Mouse (Mus musculus) hindbrain, postnatal 0 days (tissue): ENCODE measurements around the gene Psmc3. TPM values are rescaled to one million over a fixed set of nuclear protein-coding genes. Genes with fewer than 3 reads are reported as not detected.
A peak's percentile ranks its signal among the peaks of the same experiment; 100 is the strongest.

Experiments
- ATAC-seq: fragments of 200-750 bp; cut with Nextera tagmentation; 2 replicates; pipeline ENCODE4 v1.8.0; 2017; ENCODE audit warnings: mild to moderate bottlenecking, moderate TSS enrichment, moderate library complexity
- DNase-seq: peaks from one replicate; pipeline ENCODE4 v3.0.0-alpha.2; 2015; ENCODE audit warnings: low spot score
- H3K27ac ChIP-seq: fragments of 300-500 bp; sonication (generic); 2 replicates; pipeline ENCODE4 v1.5.1; 2014; ENCODE audit warnings: mild to moderate bottlenecking
- H3K27me3 ChIP-seq: fragments of 300-500 bp; sonication (generic); 2 replicates; pipeline ENCODE4 v1.6.1; 2014; ENCODE audit warnings: low read length, mixed read lengths; ENCODE audit not compliant: insufficient read depth
- H3K36me3 ChIP-seq: fragments of 300-500 bp; sonication (generic); 2 replicates; pipeline ENCODE4 v1.6.1; 2014; ENCODE audit warnings: low read length, mixed read lengths; ENCODE audit not compliant: insufficient read depth
- H3K4me1 ChIP-seq: fragments of 300-500 bp; sonication (generic); 2 replicates; pipeline ENCODE4 v1.6.1; 2014; ENCODE audit warnings: antibody characterized with exemption, low read length, mixed read lengths; ENCODE audit not compliant: insufficient read depth
- H3K4me2 ChIP-seq: fragments of 300-500 bp; sonication (generic); 2 replicates; pipeline ENCODE4 v1.6.1; 2014; ENCODE audit warnings: low read depth, mild to moderate bottlenecking, low read length, moderate library complexity, mixed read lengths
- H3K4me3 ChIP-seq: fragments of 300-500 bp; sonication (generic); 2 replicates; pipeline ENCODE4 v1.5.1; 2014; ENCODE audit warnings: low read length
- H3K9ac ChIP-seq: fragments of 300-500 bp; sonication (generic); replicated peaks from 2 replicates; pipeline ENCODE4 v1.6.1; 2014; ENCODE audit warnings: mild to moderate bottlenecking, low read length, moderate library complexity, mixed read lengths
- H3K9me3 ChIP-seq: fragments of 300-500 bp; sonication (generic); 2 replicates; pipeline ENCODE4 v1.6.1; 2016; ENCODE audit warnings: low read length, mixed read lengths
- CTCF ChIP-seq: IDR thresholded peaks from 2 replicates; pipeline ENCODE4 v1.5.1; 2016; ENCODE audit warnings: antibody characterized with exemption, control low read depth, low read depth
- WGBS: fragments of 180-500 bp; shearing (Covaris S2); extraction: QIAGEN DNeasy Blood & Tissue Kit; methylation state at CpG from one replicate; pipeline ENCODE4 v1.1.7; 2014; 5-methylcytosine and 5-hydroxymethylcytosine counted together
- polyA plus RNA-seq: library from polyadenylated mRNA; unstranded; fragments of >200 nt; fragmentation: Nextera tagmentation; extraction: Ambion mirVana; gene quantifications from 2 replicates; pipeline ENCODE4 v1.2.1, GENCODE M21; 2015
- total RNA-seq: library from RNA; depleted of rRNA; stranded (reverse); fragments of >200 nt; gene quantifications from 2 replicates; pipeline ENCODE4 v1.2.3, GENCODE M21; 2014

The Psmc3 gene
- total and polyA plus RNA-seq, 2 experiments from 2014 or later = 160 to 249 TPM

DNA sequence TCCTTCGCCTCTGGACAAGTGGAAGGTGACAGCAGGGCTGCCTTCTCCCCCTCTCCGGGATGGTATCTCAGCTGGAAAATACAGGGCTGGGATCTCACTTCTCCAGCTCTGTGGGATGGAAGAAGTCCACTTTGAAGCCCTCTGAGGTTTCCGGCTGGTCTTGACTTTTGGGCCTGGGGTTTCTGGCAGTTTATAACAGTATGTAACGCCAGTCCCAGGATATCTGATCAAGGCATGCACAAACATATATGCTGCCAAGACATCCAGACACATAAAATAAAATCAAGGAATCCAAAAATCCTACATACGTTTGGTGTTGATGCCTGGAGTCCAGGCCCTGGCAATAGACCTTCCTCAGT, 25.2 kb downstream of the Psmc3 start:
- TF ChIP-seq CTCF = no peak
- no peaks in the 10 kb centered on the region for H3K27me3 ChIP-seq
- H3K36me3 ChIP-seq = no peaks in the 10 kb centered on the region
- peak overlapping the region; percentile 64 for H3K9ac ChIP-seq
- H3K4me3 ChIP-seq = peak overlapping the region; percentile 49
- H3K9me3 ChIP-seq = no peaks in the 10 kb centered on the region
- WGBS = 27% methylated on average over 5 of the region's 5 CpGs
- H3K4me1 ChIP-seq = no peaks in the 10 kb centered on the region
- peak overlapping the region; percentile 41 for H3K27ac ChIP-seq
- H3K4me2 ChIP-seq = peak overlapping the region; percentile 91
- DNase-seq (peak; percentile 15), ATAC-seq (no peak)

DNA sequence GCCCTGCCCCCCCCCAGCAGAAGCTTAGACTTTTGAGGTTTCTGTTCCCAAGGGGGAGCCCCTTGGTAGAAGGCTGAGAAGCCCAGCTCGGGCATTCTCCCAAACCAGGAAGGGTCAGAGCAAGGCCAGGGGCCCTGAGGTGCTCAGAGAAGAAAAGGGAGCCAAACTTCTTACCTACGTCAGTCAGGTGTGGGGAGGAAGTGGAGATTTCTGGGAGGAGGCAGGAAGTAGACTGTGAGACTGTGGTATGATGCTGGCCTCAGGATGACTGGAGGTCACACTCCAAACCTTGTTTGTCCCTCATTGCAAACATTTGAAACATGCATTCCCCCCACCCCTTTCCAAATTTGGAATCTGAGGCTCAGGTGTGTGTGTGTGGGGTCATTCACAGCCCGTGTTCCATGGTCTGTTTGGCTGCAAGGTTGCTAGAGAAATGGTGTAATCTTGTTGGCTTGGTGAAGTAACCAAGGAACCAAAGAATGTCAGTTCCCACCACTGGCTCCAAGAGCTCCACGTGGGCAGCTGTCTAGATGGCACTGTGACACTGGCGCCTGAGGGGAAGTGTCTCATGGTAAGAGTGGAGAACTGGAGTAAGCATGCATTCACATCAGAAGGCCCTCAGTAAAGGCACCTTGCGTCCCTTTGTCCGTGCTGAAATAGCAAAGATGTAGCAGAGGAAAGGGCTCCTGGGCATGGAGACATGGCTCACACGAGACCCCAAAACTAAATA, 27.1 kb downstream of the Psmc3 start:
- WGBS = 72% methylated on average over 8 of the region's 8 CpGs
- no peaks in the 10 kb centered on the region for H3K9me3 ChIP-seq

DNA sequence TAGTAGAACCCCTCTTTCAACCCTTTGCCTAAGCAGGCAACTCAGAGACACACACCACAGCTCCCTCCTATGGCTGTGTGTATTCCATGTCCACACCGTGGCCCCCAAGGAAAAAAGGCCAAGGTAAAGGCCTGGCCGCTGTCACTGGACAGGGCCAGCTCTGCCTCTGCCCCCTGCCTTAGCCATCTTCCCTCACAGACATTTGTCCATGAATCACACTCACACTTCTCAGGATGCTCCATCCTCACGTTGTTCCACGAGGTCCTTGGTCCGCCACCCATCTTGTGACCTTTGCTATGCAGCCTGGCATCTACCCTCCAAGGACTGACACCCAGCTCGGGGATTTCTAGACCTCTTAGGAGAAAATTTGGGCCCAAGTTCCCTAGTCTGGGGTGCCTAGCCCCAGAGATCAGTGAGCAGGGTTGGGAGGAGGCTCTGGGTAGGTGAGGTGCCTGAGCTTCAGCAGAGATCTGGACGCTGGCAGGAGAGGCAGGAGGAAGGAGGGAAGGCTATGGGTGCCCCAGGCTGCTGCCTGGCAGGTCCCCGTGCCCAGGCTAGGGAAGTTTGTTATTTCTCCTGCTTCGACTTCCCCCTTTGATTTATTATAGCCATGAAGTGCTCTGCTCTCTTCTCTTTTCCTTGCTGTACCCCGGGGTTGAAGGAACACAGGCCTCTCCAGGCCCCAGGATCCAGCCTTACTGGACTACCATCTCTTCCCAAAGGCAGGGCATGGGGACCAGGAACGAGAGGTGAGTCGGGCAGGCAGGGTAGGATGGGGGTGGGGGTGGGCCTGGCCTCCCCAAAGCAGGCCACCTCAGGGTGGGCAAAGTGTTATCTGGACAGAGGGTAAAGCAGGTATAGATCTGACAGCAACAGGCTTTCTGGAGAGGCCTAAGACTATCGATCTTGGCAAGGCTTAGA, 28.2 kb downstream of the Psmc3 start, which contains the start of gene Spi1:
Spi1 (plus strand) TSS at position 616 of the 921 bp plus-strand sequence.
- no peaks in the 10 kb centered on the region for H3K4me1 ChIP-seq
- ATAC-seq = no peak
- TF ChIP-seq CTCF = no peak
- H3K9me3 ChIP-seq = no peaks in the 10 kb centered on the region
- no peak within 1 kb of the TSS for H3K4me2 ChIP-seq
- no peak within 1 kb of the TSS for H3K4me3 ChIP-seq
- WGBS = 84% methylated on average over 13 of the region's 13 CpGs
- DNase-seq = no peak
- no peaks in the 10 kb centered on the region for H3K27me3 ChIP-seq
- no peak within 1 kb of the TSS; the same call in 1 of the 2 replicates for H3K27ac ChIP-seq
- H3K9ac ChIP-seq = no peak within 1 kb of the TSS
- H3K36me3 ChIP-seq = no peaks in the 10 kb centered on the region

More for the DNA sequence above, 27.1 kb downstream of the Psmc3 start:
- Histone ChIP-seq H3K4me3 (no peak overlapping the region), H3K27me3 (no peaks in the 10 kb centered on the region), H3K9ac (no peak overlapping the region), H3K27ac (no peak overlapping the region), H3K4me2 (no peak overlapping the region), H3K36me3 (no peaks in the 10 kb centered on the region), H3K4me1 (no peaks in the 10 kb centered on the region)
- ATAC-seq (no peak), DNase-seq (no peak)
- TF ChIP-seq CTCF = no peak

DNA sequence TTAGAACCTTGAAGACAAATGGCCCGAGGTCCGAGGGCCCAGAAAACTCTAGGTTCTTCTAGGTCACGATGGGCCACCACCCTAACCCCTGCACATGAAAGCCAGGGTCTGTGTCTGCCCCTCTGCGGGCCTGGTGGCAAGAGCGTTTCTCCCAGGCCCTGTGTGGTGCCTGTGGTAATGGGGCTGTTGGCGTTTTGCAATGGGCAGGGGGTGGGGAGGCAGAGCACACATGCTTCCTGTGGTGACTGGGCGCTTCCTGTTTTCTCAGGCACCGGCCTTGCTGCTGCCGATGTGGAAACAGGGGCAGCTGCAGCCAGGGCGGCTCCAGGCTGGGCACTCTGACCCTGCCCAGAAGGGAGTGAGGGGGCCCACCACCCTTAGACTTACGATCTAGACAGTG, 29.0 kb downstream of the Psmc3 start:
- TF ChIP-seq CTCF = no peak
- Histone ChIP-seq H3K9me3 (no peaks in the 10 kb centered on the region), H3K27ac (no peak overlapping the region), H3K36me3 (no peaks in the 10 kb centered on the region), H3K27me3 (no peaks in the 10 kb centered on the region), H3K4me1 (no peaks in the 10 kb centered on the region), H3K9ac (no peak overlapping the region), H3K4me2 (no peak overlapping the region), H3K4me3 (no peak overlapping the region)
- 77% methylated on average over 11 of the region's 11 CpGs for WGBS
- ATAC-seq = no peak
- DNase-seq = no peak

DNA sequence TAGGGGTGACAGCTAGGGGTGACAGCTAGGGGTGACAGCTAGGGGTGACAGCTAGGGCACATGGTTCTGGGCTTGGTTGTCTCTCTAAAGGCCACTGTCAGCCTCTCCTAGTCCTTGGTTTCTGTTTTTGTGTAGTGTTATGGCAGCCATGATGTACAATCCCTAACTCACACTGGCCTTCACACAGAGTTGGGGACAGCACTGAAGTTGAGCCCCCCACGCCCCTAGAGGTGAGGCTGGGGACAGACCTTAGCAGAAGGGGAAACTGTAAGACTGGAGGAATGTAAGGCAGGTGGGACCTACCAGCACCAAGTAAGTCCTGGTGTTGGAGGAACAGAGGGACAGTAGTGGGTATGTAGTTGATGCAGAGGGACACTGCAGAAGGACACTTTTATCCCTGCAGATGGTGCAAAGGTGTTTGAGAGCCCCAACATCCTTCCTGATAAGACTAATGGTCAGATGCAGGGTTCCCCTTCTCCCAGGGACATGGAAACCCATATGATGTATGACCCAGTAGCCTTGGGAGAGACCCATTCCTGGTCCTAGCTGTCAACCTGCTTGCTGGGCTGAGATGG, 29.6 kb downstream of the Psmc3 start:
- no peaks in the 10 kb centered on the region for H3K9me3 ChIP-seq
- H3K9ac ChIP-seq = no peak overlapping the region
- no peak for ATAC-seq
- DNase-seq = no peak
- H3K27me3 ChIP-seq = no peaks in the 10 kb centered on the region
- H3K4me1 ChIP-seq = no peaks in the 10 kb centered on the region
- H3K4me2 ChIP-seq = no peak overlapping the region
- TF ChIP-seq CTCF = no peak
- H3K36me3 ChIP-seq = no peaks in the 10 kb centered on the region
- no peak overlapping the region for H3K4me3 ChIP-seq
- H3K27ac ChIP-seq = no peak overlapping the region; the same call in 1 of the 2 replicates
- 60% methylated on average over 1 of the region's 1 CpGs for WGBS

DNA sequence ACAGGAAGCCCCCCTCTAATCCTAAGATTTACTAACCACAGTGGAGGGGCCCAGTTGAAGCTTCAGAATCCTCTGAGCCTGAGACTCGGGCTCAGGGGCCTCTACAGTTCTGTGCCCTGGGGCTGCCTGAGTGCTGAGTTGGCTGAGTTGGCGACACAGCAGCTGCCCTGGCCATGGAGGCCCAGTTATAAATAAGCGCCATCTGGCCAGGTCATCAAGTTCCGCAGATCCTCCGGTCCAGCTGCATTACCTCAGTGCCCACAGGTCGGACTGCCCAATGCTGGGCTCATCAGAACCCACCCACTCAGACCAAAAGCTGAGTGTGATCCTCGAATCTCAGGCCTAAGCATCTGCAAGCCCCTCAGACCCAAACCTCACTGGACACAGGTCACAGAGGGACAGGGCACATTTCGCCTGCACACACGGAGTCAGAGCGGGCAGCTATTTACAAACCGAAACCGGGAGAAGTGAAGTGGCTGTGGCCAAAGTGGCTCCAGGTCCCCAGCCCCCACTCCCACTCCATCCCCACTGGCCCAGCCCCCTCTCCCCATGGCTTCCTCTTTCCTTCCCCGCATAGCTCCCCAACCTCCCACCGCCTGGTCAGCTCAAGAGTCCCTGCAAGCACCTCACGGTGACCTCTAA, 30.5 kb downstream of the Psmc3 start:
- no peak overlapping the region for H3K9ac ChIP-seq
- no peaks in the 10 kb centered on the region for H3K9me3 ChIP-seq
- no peak for TF ChIP-seq CTCF
- no peak for ATAC-seq
- H3K4me2 ChIP-seq = no peak overlapping the region
- no peaks in the 10 kb centered on the region for H3K4me1 ChIP-seq
- no peak for DNase-seq
- no peak overlapping the region for H3K4me3 ChIP-seq
- H3K36me3 ChIP-seq = no peaks in the 10 kb centered on the region
- H3K27ac ChIP-seq = no peak overlapping the region
- 83% methylated on average over 15 of the region's 15 CpGs for WGBS
- no peaks in the 10 kb centered on the region for H3K27me3 ChIP-seq
